Mouse (Mus musculus) cerebellum, adult 11 months (tissue): ENCODE data around the gene Kcnrg.
"Not testable (repeated sequence)": the region's sequence is repeated elsewhere in the genome, so short reads cannot be mapped to it uniquely, and the experiment has no call there.

Source experiments
- DNase-seq: peaks from one replicate; pipeline ENCODE4 v3.0.0; 2022

The Kcnrg gene

DNA sequence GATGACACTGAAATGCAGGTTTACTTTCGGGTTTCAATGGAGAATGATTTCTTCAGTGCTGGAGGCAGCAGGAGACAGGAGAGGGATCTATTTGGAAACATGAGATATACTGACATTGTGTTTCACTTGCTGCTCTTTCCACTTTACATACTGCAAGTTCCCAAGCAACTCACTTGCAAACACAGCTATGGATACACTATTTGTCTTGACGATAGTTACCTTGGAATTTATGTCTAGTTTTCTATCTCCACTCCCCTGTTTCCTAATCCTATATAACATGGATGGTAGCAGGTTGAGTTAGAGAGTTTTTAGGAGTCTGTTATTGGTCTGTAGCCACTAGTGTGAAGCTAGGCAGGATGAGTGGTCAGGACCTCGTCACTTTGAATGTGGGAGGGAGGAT is at the start of gene Kcnrg:
Gene Kcnrg (plus strand): TSS at position 301 of the 400 bp plus-strand sequence.
- no peak for DNase-seq

DNA sequence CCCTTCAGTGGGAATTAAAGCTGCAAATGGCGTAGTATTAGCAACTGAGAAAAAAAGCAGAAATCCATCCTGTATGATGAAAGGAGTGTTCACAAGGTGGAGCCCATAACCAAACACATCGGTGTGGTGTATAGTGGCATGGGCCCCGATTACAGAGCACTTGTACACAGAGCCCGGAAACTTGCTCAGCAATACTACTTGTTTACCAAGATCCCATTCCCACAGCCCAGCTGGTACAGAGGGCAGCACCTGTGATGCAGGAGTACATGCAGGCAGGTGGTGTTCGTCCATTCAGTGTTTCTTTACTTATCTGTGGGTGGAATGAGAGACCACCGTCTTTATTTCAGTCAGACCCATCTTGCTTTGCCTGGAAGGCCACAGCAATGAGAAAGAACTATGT is 48.4 kb upstream of the Kcnrg start:
- DNase-seq, result no peak

DNA sequence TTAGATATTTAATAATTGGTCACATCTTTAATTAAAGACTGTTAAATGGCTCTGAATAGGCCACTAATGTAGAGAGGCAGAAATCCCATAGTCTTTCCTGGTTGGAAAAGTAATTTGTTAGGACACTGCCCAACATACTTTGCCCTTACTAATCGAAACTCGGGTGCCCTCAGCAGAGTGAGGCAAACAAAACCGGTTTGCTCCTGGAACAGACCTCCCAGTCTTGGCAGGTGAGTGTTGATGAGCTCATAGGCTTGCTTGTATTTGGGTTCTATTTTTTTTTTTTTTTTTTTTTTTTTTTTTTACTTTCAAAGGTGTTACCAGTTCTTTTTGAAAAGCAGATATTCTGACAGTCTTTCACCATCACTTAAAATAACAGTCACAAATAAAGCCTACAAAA is 47.4 kb upstream of the Kcnrg start:
- no peak for DNase-seq

DNA sequence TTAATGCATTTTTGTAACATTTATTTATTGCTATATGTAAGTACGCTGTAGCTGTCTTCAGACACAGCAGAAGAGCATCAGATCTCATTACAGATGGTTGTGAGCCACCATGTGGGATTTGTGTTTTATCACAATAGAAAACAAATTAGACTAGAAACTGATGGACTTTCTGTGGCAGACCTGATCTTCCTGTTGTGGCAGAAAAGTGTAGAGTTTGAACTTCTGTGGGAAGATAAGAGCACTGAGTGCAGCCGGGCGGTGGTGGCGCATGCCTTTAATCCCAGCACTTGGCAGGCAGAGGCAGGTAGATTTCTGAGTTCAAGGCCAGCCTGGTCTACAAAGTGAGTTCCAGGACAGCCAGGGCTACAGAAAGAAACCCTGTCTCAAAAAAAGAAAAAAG is 41.0 kb upstream of the Kcnrg start:
- DNase-seq, result not testable (repeated sequence)

DNA sequence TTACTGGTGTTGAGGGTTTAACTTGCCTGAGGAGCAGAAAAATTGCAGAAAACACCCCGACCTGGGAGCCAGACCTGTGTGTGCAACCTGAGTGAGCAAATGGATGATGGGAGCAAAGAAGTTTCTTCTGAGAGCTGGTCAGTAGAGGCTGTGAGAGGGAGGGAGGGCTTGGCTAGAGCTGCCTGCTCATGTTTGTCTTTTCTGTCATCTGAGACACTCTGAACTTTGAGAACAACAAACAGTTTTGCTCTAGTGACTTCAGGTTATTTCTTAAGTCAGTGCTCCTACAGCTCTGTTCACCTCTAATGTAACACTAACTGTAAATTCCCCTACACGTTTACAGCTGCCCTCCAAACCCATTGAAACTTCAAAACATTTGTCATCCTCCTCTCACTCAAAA is 37.9 kb upstream of the Kcnrg start:
- DNase-seq, result no peak

DNA sequence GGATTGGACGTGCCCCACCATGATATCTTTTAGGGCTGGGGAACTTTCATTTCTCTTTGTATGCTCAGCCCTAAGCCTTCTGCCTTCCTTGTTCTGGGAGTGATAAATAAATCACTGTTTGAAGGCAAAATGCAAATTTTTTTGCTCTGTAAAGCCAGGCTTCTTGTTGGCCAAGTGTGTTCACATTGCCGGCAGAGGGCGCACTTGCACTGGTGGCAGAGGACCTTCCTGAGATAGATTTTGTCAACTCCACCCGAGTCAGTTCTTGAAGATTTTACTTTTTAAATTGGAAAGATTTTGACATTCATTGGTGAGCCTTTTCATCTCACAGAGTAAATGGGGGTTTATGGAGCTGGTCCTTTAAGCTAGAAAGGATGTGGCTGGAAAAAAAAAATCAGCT is 35.9 kb upstream of the Kcnrg start:
- peak; percentile 73 for DNase-seq

DNA sequence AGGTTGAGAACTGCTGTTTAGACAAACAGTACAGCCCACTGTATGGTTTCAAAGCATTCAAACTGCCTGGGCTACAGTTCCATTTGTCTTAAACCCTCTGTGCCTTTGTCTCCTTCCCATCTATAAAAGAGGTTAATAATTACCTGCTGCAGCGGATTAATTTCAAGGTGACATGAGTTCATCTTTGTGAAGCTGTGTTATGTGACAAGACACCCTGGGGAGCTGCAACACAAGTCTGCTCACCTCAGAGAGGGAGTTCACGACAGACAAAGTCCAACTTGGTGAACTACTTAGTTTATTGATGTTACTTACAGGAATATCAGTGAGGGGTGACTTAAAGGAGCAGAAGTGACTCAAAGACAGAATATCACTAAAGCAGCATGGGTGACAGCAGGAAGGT is 35.1 kb upstream of the Kcnrg start:
- DNase-seq, result no peak

DNA sequence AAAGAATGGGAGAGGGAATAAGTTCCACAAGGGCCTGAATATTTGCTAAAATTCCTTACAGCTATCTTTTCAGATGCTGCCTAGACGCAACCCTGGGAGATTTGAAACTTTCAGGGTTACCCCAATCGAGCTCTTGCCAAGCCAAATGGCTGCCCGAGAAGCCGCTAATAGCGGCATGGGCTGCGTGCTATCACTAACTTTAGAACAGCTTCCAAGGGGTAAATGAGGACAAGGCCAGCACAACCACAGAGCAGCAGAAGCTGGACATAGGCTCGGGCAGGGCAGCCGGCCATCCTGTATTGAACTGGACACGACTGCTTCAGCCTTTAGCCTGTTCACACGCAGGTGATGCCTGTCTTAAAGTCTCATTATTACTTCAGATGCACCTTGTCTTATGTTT is 32.2 kb upstream of the Kcnrg start:
- DNase-seq, result no peak

DNA sequence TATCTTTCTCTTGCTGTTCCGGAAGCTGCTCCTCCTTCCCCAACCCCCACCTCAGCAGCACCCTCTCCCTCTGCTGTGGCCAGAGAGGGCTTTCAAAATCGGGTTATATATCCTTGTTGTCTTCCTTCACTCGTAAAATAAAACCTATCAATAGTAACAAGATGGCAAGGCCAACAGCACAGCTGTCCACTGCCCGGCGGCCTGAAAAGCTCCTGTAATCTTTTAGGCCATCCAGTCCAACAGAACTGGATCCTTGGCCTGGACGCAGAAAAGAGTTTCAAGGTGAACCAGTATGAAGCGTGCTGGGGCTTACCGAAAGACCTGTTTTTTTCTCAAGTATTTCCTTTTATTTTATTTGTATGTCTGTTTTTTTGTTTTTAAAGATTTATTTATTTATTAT is 31.3 kb upstream of the Kcnrg start:
- no peak for DNase-seq

DNA sequence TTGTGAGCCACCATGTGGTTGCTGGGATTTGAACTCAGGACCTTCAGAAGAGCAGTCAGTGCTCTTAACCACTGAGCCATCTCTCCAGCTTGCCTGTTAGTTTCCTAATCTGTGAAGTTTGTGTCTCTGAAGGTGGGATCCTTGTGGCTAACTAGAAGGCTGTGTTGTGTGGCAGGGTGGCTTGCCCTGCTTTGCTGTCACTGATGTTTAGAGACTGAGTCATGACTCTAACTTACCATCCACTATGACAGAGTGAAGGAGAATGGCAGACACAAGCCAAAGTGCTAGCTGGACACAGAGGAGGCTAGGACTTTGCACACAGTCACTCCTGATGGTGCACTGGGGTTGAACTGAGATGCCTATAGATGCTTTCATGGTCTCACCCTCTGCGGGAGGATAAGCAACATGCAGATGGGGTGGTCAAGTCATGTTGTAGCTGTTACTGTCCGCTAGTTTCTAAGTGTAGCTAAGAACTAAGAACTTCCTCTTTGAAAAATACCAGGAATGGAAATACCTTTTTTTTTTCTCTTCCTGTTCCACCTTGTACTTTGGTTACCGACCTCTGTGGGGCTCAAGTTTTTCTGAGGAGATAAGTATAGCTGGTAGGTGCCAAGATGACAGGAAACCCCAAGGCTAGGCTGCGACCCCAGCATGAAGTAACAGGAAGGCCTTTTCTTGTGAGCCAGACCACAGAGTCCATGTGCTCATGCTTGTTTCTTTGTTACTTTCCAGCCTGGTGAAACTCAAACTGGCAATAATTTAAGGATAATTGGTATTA is 17.8 kb upstream of the Kcnrg start:
- no peak for DNase-seq

DNA sequence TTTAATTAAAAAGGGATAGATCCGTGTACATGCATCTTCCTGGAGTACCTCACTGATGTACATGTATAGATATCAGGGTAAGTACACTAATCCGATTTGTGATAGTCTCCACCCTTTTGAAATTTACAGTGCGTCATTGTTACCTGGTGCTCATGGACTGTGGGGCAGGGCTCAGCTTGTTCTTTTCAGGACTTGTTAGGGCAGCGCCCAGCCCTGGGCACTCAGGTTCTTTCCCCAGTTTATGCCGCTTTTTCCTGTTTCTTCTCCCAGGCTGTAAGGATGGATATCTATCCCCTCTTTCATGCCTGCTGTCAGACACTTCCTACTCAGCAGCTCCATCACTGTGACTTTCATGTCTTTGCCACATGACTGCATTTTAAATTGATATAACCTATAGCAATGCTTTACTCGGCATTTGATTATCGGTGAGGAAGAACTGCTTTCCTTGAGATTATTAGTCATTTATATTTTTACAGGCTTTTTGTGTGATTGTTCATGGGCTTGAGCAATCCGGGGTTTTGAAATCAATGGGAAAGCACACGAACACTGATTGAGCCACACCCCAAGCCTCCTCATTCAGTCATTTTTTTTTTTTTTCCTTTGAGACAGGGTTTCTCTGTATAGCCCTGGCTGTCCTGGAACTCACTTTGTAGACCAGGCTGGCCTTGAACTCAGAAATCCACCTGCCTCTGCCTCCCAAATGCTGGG is 10.4 kb upstream of the Kcnrg start:
- DNase-seq, result no peak

DNA sequence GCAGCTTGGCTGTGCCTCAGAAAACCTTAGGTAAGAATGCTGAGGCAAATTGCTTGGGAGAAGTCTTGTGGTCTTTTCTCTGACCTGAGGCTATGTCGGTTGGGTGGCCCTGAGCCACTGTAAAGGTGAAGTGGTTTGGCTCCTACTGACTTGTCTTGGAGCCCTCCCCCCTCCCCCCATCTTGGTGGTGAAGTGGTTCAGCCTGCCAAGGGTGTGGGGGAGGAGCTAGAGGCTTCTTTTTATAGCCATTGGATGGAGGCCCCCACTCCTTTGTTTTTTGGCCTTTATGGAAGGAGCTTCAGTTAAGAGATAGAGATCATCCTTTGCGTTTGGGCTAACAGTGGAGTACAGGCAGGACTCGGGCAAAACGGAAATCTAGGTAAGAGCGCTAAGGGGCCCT is 9.3 kb upstream of the Kcnrg start, which contains the start of gene Trim13:
Gene Trim13 (plus strand): TSS at position 280 of the 400 bp plus-strand sequence.
- no peak for DNase-seq

DNA sequence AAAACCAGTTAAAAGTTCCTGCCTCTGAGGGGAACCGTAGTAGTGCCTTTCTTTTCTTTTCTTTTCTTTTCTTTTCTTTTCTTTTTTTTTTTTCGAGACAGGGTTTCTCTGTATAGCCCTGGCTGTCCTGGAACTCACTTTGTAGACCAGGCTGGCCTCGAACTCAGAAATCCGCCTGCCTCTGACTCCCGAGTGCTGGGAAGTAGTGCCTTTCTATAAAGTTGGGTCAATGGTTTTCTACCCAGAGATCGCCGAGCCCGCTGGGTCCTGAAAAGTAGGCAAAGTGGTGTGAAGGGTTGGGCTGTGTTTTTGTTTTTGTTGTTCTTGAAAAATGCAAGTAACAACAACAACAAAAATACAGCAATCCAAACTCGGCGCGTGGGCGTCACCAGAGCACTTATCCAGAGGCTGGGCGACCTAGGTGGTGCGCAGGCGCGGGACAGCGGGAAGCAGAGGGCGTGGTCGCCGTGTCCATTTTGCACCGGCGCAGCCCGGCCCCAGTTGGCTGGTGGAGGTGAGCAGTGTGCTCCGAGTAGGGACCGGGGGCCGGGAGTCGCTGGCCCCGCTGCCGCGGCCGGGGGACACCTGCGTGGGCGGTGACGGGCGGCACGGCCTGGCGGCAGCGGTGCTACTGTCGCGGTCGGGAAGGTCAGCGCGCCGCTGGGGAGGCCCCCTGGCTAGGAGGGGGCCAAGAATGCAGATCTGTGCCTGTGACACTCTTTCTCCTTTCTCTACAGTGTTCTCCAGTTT is 8.0 kb upstream of the Kcnrg start:
- peak; percentile 87 for DNase-seq

DNA sequence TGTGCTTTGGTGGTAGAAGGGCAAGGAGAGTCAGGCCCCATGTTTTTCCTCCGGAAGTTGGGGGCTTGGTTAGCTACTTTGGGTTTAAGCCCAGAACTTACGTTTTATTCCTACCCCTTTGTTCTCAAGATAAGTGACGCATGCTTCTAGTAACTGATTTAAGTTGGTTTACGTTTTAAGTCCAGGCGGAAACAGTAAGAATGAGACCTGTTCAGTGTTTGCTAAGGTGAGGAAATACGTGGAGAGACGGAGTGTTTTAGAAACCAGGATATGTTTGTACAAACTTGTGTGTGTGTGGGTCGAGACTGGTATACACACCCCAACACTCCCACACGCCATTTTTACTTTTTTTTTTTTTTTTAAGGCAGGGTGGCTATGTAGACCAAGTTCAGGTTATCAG is 5.9 kb upstream of the Kcnrg start:
- DNase-seq, result no peak

DNA sequence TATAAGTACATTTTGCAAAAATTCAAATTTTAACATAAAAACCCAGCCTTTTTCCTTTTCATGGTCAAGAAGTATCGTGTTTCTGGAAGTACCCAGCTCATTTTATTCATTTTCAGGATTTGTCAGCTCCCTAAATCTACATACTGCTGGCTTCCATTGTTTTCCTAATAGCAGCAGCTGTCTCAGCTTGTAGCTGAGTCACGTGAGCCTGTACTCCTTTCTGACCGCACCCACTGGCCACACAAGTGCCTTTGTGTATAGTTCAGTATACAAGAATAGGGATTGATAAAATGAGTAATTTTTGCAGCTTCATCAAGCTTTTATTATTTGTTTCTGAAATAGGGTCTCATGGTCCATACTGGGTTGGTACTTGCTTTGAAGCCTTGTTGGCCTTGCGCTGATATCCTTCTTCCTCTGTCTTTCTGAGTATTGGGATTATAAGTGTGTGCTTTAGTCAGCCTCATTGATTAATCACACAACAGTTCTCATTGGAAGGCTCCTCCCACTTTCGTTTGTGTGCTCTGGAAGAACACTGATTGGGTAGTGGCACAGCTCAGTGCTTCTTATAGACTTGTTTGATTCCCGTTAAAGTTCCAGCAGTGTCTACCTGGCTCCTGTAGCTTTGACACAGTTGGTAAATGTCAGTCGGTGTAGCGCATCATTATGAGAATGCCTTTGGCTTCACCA is 4.0 kb upstream of the Kcnrg start:
- DNase-seq, result no peak

DNA sequence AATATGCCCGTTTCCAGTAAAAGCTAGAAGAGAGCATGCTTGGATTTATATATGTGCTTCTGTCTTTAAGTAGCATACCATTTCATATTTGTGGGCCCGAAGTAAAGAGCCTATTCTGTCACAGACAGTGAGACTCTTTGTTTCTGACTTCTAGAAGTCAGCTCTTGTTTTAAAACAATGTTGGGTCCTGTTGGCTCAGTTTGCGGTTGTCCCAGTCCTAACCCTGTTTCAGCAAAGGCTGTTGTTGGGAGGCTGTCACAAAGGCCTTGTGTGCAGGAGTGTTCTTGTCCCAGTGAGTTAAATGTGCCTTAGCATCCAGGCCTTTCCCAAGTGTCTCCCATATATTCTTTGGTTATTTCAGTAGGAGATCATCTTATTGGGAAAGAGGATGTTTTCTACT is 3.2 kb upstream of the Kcnrg start:
- DNase-seq, result no peak

DNA sequence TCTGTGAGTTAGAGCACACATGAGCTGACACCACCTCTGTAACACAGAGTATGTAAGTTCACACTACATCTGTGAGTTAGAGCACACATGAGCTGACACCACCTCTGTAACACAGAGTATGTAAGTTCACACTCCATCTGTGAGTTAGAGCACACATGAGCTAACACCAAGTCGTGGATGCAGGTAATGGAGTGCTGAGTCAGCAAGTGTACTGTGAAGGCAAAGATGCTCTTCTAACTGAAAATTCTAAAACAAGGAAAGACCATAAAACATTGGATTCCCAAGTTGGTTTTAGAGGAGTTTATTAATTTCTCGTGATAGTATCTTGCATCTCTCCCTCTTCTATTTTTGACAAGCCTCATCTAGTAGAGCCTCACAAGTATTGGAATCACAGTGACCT is 1.2 kb upstream of the Kcnrg start:
- not testable (repeated sequence) for DNase-seq

DNA sequence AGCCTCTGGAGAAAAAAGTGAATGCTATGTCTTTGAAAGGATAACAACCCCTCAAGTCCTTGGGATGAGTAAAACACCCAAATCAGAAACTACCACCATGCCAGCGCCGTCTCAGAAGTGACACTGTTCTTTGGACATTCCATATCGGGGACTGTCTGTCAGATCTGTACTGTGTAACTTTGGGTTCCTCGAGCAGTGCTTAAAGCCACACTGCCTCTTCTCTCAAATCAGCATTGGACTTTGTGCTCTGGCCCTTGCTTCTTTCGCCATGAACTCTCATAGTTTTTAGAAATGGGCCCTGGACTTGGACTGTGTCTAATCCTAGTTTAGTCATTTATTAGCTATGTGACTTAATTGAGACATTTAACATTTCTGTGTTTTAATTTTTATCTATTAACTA is 4.5 kb downstream of the Kcnrg start:
- no peak for DNase-seq

DNA sequence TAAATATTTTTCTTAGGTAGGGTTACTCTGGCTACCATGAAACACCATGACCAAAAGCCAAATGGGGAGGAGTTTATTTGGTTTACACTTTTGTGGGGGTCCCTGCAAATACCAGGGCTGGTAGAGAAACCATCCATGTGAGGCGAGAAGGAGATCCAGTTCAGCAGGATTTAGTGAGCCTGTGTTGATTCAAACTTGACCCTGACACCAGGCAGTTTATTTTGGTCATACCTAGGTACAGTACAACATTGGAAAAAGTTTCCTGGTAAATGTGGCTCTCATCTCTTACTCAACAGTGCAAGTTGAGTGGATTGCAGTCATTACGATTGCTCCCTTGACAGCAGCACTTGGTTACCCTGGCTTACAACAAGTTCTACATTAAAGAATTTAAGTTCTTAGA is 6.1 kb downstream of the Kcnrg start:
- no peak for DNase-seq

DNA sequence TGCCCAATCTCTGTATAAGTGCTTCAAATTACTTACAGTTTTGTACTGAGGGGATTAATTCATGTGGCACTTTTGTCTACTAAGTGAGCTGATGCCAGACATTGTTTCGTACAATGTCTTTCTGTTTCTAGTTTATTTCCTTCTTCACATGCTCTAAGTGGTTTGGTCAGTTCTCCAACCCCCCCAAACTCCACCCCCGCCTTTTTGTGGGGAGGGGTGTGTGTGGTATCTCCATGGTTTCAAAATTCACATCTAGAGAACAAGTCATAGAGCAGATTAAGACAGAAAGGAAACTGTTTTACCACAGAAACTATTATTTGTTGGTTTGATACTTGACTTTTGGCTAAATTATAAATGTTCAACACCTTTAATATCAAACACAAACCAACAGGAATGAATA is 13.1 kb downstream of the Kcnrg start:
- DNase-seq, result no peak

DNA sequence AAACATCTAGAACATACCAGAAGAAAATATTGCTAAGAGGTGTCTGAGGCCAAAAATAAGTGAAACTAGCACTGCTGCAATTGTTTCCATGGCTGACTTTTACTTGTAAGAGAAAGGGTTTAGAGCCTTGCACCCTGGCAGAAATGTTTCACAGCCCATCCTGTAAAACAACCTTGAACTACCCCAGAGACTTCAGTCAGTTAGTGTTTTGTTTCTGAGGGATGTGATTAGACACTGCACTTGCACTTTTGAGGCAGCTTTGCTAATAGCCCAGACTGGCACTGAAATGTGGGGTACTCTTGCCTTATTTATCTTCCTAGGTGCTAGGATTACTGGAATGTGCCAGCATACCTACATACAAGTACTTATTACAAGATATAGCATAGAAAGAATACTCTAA is 28.7 kb downstream of the Kcnrg start:
- DNase-seq, result no peak

DNA sequence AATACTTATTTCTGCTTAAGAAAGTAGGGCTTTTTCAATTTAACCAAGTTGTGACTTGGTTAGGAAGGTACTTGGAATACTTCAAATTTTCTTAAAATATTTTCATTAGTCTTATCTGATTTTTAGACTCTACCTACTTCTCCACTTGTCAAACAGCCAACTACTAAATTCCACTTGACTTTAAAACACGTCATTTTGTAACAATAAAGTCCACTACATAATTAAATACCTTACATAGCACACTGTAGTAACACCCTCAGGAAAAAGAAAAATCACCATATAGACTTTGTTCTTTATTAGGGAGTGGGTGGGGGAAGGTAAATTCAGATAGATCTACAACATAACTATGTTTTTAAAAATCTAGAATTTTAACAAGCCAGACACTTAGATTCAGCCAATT is 35.4 kb downstream of the Kcnrg start:
- no peak for DNase-seq

DNA sequence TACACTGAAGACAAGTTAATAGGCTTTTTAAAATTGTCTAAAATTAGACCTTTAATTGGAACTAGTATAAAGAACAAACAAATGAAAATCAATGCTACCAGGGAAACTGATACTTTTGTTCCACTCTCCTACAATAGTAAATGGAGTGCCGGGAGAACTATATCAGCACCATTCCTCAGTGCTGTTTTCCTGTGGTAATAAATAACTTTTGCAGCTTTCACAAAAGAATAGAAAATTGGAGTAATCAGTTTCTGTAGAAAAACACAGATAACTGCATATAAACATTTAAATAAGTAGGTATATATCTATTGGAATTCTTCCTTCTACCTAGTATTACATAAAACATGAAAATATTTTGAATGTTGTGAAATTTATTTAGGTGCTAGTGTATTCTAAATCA is 38.3 kb downstream of the Kcnrg start:
- DNase-seq, result no peak
